Comparison of ENCODE assay signal across 8 mouse cellular contexts in genomic region chr6:97310901-97311331, GRCm38 (mm10). TPM values are rescaled to one million over a fixed set of nuclear protein-coding genes. Genes with fewer than 3 reads are reported as not detected.
DNase-seq lines count a peak whose midpoint lies in the region; ATAC-seq and TF ChIP-seq lines count a peak whose summit lies in the region.

No protein-coding gene starts in this region.

- peak overlapping the region; percentile 51 for H3K9ac ChIP-seq in intestine, embryonic 14.5 days (ENCODE audit: low read length)

- peak overlapping the region; percentile 57 for H3K4me3 ChIP-seq in kidney, adult 2 months (ENCODE audit: insufficient read depth, low read depth, low read length)
- H3K4me3 ChIP-seq in cortical plate, adult 2 months (ENCODE audit: insufficient read depth, low read length), result peak overlapping the region; percentile 44; the same call in 1 of the 2 replicates
- peak overlapping the region; percentile 45 for H3K4me3 ChIP-seq in intestine, embryonic 14.5 days (ENCODE audit: low read depth, low read length)
- peak overlapping the region; percentile 93 for H3K4me3 ChIP-seq in megakaryocyte, embryonic 14.5 days (replicated peaks)

- WGBS in kidney, adult 2 months, result 28% methylated on average over 7 of the region's 7 CpGs
- WGBS in intestine, embryonic 14.5 days, result 21% methylated on average over 7 of the region's 7 CpGs

- no peak for TF ChIP-seq CTCF in kidney, adult 2 months (conservative IDR thresholded peaks at IDR 0.05; ENCODE audit: insufficient read depth, insufficient read length, low read depth, low read length)
- no peak for TF ChIP-seq CTCF in cortical plate, adult 2 months (IDR thresholded peaks at IDR 0.05; ENCODE audit: extremely low read depth, insufficient read depth, low read length)

- no peaks in the 10 kb centered on the region; the same call in 1 of the 2 replicates for H3K4me1 ChIP-seq in kidney, adult 2 months (ENCODE audit: control insufficient read depth, insufficient read depth, low read length)
- H3K4me1 ChIP-seq in cortical plate, adult 2 months (ENCODE audit: control insufficient read depth, insufficient read depth, low read length), result no peaks in the 10 kb centered on the region
- H3K4me1 ChIP-seq in intestine, embryonic 14.5 days (replicated peaks; ENCODE audit: control insufficient read depth, insufficient read depth, low read length), result peaks cover 21% of the 10 kb centered on the region
- H3K4me1 ChIP-seq in megakaryocyte, embryonic 14.5 days, result peaks cover 74% of the 10 kb centered on the region

- no peak for ATAC-seq in intestine, embryonic 14.5 days (replicated peaks; ENCODE audit: low FRiP score, low TSS enrichment, low read depth)

- TF ChIP-seq POLR2A in kidney, adult 2 months (IDR thresholded peaks at IDR 0.05; ENCODE audit: low read depth, low read length), result no peak
- no peak for TF ChIP-seq POLR2A in cortical plate, adult 2 months (IDR thresholded peaks at IDR 0.05; ENCODE audit: extremely low read depth, insufficient read depth, low read length)

- H3K4me2 ChIP-seq in intestine, embryonic 14.5 days (ENCODE audit: low read length), result peak overlapping the region; percentile 88

- H3K27ac ChIP-seq in kidney, adult 2 months (ENCODE audit: insufficient read depth, low read depth, low read length), result peak overlapping the region; percentile 74
- H3K27ac ChIP-seq in cortical plate, adult 2 months (ENCODE audit: insufficient read depth, low read length), result no peak overlapping the region
- no peak overlapping the region for H3K27ac ChIP-seq in intestine, embryonic 14.5 days (ENCODE audit: low read depth)

- H3K9me3 ChIP-seq in intestine, embryonic 14.5 days (ENCODE audit: control insufficient read depth, low read length), result no peaks in the 10 kb centered on the region
- H3K9me3 ChIP-seq in megakaryocyte, embryonic 14.5 days, result no peaks in the 10 kb centered on the region

- no peaks in the 10 kb centered on the region for H3K27me3 ChIP-seq in kidney, adult 2 months (replicated peaks; ENCODE audit: control insufficient read depth, insufficient read depth, low read length)
- H3K27me3 ChIP-seq in intestine, embryonic 14.5 days (replicated peaks; ENCODE audit: control insufficient read depth, insufficient read depth, low read length), result no peaks in the 10 kb centered on the region
- H3K27me3 ChIP-seq in megakaryocyte, embryonic 14.5 days (replicated peaks), result no peaks in the 10 kb centered on the region

- no peaks in the 10 kb centered on the region for H3K36me3 ChIP-seq in kidney, adult 2 months (ENCODE audit: control insufficient read depth, insufficient read depth, low read length)
- 0 out of 2 replicates have a peak, but pooled peaks cover 4% of the 10 kb centered on the region for H3K36me3 ChIP-seq in intestine, embryonic 14.5 days (ENCODE audit: control insufficient read depth, insufficient read depth, low read length)
- H3K36me3 ChIP-seq in megakaryocyte, embryonic 14.5 days (replicated peaks; ENCODE audit: low read length), result peaks cover 59% of the 10 kb centered on the region

- DNase-seq in kidney, adult 2 months, result peak; percentile 47
- DNase-seq in kidney, adult 8-10 months, result no peak
- DNase-seq in intestine, embryonic 14.5 days (ENCODE audit: low spot score), result no peak
- no peak for DNase-seq in right cerebral cortex, postnatal 10 days (ENCODE audit: low spot score in 2 of 2)
- no peak for DNase-seq in c-Kit-positive CD71-positive TER-119-positive erythroid progenitor cells, embryonic 14.5 days (ENCODE audit: low spot score)
- no peak for DNase-seq in spleen, postnatal 10 days (ENCODE audit: low spot score in 2 of 2)

RNA-seq across cellular contexts. Expression of gene Lmod3, which starts 58.4 kb away (rescaled TPM):
- 0.12 and 1.2 TPM in 2 replicates for polyA plus RNA-seq in kidney, adult 2 months (2012; rRNA removed)
- 0.04 and 0.10 TPM in 2 replicates for polyA plus RNA-seq in cortical plate, adult 2 months (2012; rRNA removed)
- polyA plus RNA-seq in intestine, embryonic 14.5 days (2014; fragmentation: Nextera tagmentation; extraction: Ambion mirVana), result 0.11 TPM in 1 of 2 replicates, not detected in the other
- polyA plus RNA-seq in megakaryocyte, embryonic 14.5 days (2012; ENCODE audit: insufficient read depth, low replicate concordance), result not detected in 2 replicates
